15 mouse cellular contexts compared by ENCODE assay signal in genomic region chr1:172018336-172019311, GRCm38 (mm10). TPM values are rescaled to one million over a fixed set of nuclear protein-coding genes. Genes with fewer than 3 reads are reported as not detected.
A peak's percentile ranks its signal among the peaks of the same experiment; 100 is the strongest.
DNase-seq lines count a peak whose midpoint lies in the region; ATAC-seq and TF ChIP-seq lines count a peak whose summit lies in the region.
"Had no signal": no experiment of that assay in that cellular context is flagged by ENCODE, and none has a peak within 500 bp of the region (broad histone marks: within the 10 kb centered on the region; RNA-seq: fewer than 3 reads in every experiment).

No protein-coding gene starts in this region.

- DNase-seq in liver, embryonic 11.5 days (ENCODE audit: low spot score): no peak
- no peak for DNase-seq in liver, postnatal 0 days
- no peak for DNase-seq in midbrain, embryonic 10.5 days (ENCODE audit: low spot score)
- DNase-seq in heart, postnatal 14 days: no peak
- DNase-seq: cerebellum, adult 9-10 months; thymus, postnatal 36 days had no signal

- 85% methylated on average over 9 of the region's 9 CpGs for WGBS in liver, embryonic 11.5 days
- 75% methylated on average over 9 of the region's 9 CpGs for WGBS in liver, postnatal 0 days (ENCODE audit: insufficient replicate concordance)
- 75% methylated on average over 9 of the region's 9 CpGs for WGBS in forebrain, embryonic 16.5 days
- WGBS in midbrain, embryonic 10.5 days: 62% methylated on average over 9 of the region's 9 CpGs
- WGBS in stomach, embryonic 16.5 days: 88% methylated on average over 9 of the region's 9 CpGs
- WGBS in kidney, embryonic 15.5 days: 82% methylated on average over 9 of the region's 9 CpGs
- 81% methylated on average over 9 of the region's 9 CpGs for WGBS in heart, embryonic 11.5 days (ENCODE audit: insufficient replicate concordance)

- H3K4me1 ChIP-seq in liver, embryonic 11.5 days (replicated peaks; ENCODE audit: control insufficient read depth, insufficient read depth, low read length): peaks cover 4% of the 10 kb centered on the region; the same call in 1 of the 2 replicates
- H3K4me1 ChIP-seq in liver, postnatal 0 days (ENCODE audit: insufficient read depth): no peaks in the 10 kb centered on the region
- peaks cover 94% of the 10 kb centered on the region for H3K4me1 ChIP-seq in forebrain, embryonic 16.5 days (replicated peaks; ENCODE audit: control insufficient read depth, insufficient read depth, low read length)
- peaks cover 100% of the 10 kb centered on the region for H3K4me1 ChIP-seq in midbrain, embryonic 10.5 days
- peaks cover 45% of the 10 kb centered on the region for H3K4me1 ChIP-seq in stomach, embryonic 16.5 days (ENCODE audit: control insufficient read depth, insufficient read depth, low read length)
- H3K4me1 ChIP-seq in kidney, embryonic 15.5 days: peaks cover 77% of the 10 kb centered on the region
- peaks cover 13% of the 10 kb centered on the region for H3K4me1 ChIP-seq in heart, embryonic 11.5 days (ENCODE audit: control insufficient read depth, insufficient read depth, low read length)

- ATAC-seq in liver, embryonic 11.5 days (replicated peaks; ENCODE audit: low FRiP score): 0 out of 2 replicates have a peak, but pooled peaks have one; percentile 18
- no peak for ATAC-seq in liver, postnatal 0 days
- ATAC-seq in forebrain, embryonic 16.5 days: no peak
- peak; percentile 57; the same call in 1 of the 2 replicates for ATAC-seq in stomach, embryonic 16.5 days (ENCODE audit: insufficient read depth, low FRiP score)
- ATAC-seq in kidney, embryonic 15.5 days (replicated peaks; ENCODE audit: low FRiP score): no peak
- no peak for ATAC-seq in heart, embryonic 11.5 days (replicated peaks; ENCODE audit: insufficient number of reproducible peaks, low FRiP score, low TSS enrichment)
- ATAC-seq: Patski had no signal

- intact Hi-C loops in heart, postnatal 14 days (cut with DNase I): no loop called here

- H3K9ac ChIP-seq in liver, embryonic 11.5 days (ENCODE audit: low read depth, low read length): no peak overlapping the region
- H3K9ac ChIP-seq in liver, postnatal 0 days (replicated peaks): no peak overlapping the region
- H3K9ac ChIP-seq in forebrain, embryonic 16.5 days (replicated peaks; ENCODE audit: low read depth, low read length): no peak overlapping the region
- H3K9ac ChIP-seq in stomach, embryonic 16.5 days (ENCODE audit: low read length): no peak overlapping the region
- no peak overlapping the region for H3K9ac ChIP-seq in kidney, embryonic 15.5 days
- H3K9ac ChIP-seq in heart, embryonic 11.5 days (ENCODE audit: low read depth, low read length): no peak overlapping the region

- H3K27me3 ChIP-seq in liver, embryonic 11.5 days (replicated peaks; ENCODE audit: control insufficient read depth, insufficient read depth, low read length): no peaks in the 10 kb centered on the region
- H3K27me3 ChIP-seq in liver, postnatal 0 days (ENCODE audit: insufficient read depth, low read length): no peaks in the 10 kb centered on the region
- no peaks in the 10 kb centered on the region for H3K27me3 ChIP-seq in forebrain, embryonic 16.5 days (replicated peaks; ENCODE audit: control insufficient read depth, insufficient read depth, low read length)
- H3K27me3 ChIP-seq in midbrain, embryonic 10.5 days (ENCODE audit: low read depth, poor library complexity, severe bottlenecking): no peaks in the 10 kb centered on the region
- no peaks in the 10 kb centered on the region for H3K27me3 ChIP-seq in stomach, embryonic 16.5 days (ENCODE audit: control insufficient read depth, insufficient read depth, low read length)
- H3K27me3 ChIP-seq in kidney, embryonic 15.5 days: no peaks in the 10 kb centered on the region
- no peaks in the 10 kb centered on the region for H3K27me3 ChIP-seq in heart, embryonic 11.5 days (ENCODE audit: control insufficient read depth, insufficient read depth, low read length)
- H3K27me3 ChIP-seq: limb, embryonic 13.5 days; Patski had no signal

- no peak overlapping the region for H3K4me2 ChIP-seq in liver, embryonic 11.5 days
- no peak overlapping the region for H3K4me2 ChIP-seq in liver, postnatal 0 days (ENCODE audit: low read depth, low read length)
- no peak overlapping the region for H3K4me2 ChIP-seq in forebrain, embryonic 16.5 days (ENCODE audit: low read length)
- H3K4me2 ChIP-seq in stomach, embryonic 16.5 days (ENCODE audit: low read depth, low read length): no peak overlapping the region
- H3K4me2 ChIP-seq in kidney, embryonic 15.5 days: no peak overlapping the region
- H3K4me2 ChIP-seq in heart, embryonic 11.5 days: no peak overlapping the region
- H3K4me2 ChIP-seq: limb, embryonic 13.5 days had no signal

- no peak for TF ChIP-seq CTCF in liver, postnatal 0 days (IDR thresholded peaks at IDR 0.05; ENCODE audit: low read depth)

- no peak for TF ChIP-seq EP300 in liver, postnatal 0 days (IDR thresholded peaks at IDR 0.05; ENCODE audit: low read depth)

- H3K27ac ChIP-seq in liver, embryonic 11.5 days (ENCODE audit: low read depth, low read length): no peak overlapping the region
- H3K27ac ChIP-seq in liver, postnatal 0 days (ENCODE audit: low read depth): no peak overlapping the region
- H3K27ac ChIP-seq in forebrain, embryonic 16.5 days (ENCODE audit: low read length): peak overlapping the region; percentile 21; the same call in 1 of the 2 replicates
- peak overlapping the region; percentile 95 for H3K27ac ChIP-seq in midbrain, embryonic 10.5 days (replicated peaks)
- peak overlapping the region; percentile 7; the same call in 1 of the 2 replicates for H3K27ac ChIP-seq in stomach, embryonic 16.5 days (ENCODE audit: low read length)
- no peak overlapping the region for H3K27ac ChIP-seq in kidney, embryonic 15.5 days
- H3K27ac ChIP-seq in heart, embryonic 11.5 days (ENCODE audit: low read depth, low read length): no peak overlapping the region
- H3K27ac ChIP-seq: macrophage had no signal

- no peaks in the 10 kb centered on the region; the same call in 1 of the 2 replicates for H3K36me3 ChIP-seq in liver, embryonic 11.5 days (ENCODE audit: control insufficient read depth, insufficient read depth, low read length)
- no peaks in the 10 kb centered on the region for H3K36me3 ChIP-seq in liver, postnatal 0 days (replicated peaks; ENCODE audit: insufficient read depth, low read length)
- H3K36me3 ChIP-seq in forebrain, embryonic 16.5 days (ENCODE audit: control insufficient read depth, insufficient read depth): no peaks in the 10 kb centered on the region
- peaks cover 54% of the 10 kb centered on the region for H3K36me3 ChIP-seq in midbrain, embryonic 10.5 days
- no peaks in the 10 kb centered on the region for H3K36me3 ChIP-seq in stomach, embryonic 16.5 days (ENCODE audit: control insufficient read depth, insufficient read depth, low read length)
- H3K36me3 ChIP-seq in kidney, embryonic 15.5 days: peaks cover under 1% of the 10 kb centered on the region; the same call in 1 of the 2 replicates
- no peaks in the 10 kb centered on the region for H3K36me3 ChIP-seq in heart, embryonic 11.5 days (ENCODE audit: control insufficient read depth, insufficient read depth, low read length)

- no peaks in the 10 kb centered on the region for H3K9me3 ChIP-seq in liver, embryonic 11.5 days (ENCODE audit: control insufficient read depth, low read length)
- H3K9me3 ChIP-seq in liver, postnatal 0 days (ENCODE audit: low read length): no peaks in the 10 kb centered on the region
- no peaks in the 10 kb centered on the region for H3K9me3 ChIP-seq in forebrain, embryonic 16.5 days (ENCODE audit: control insufficient read depth, low read length)
- no peaks in the 10 kb centered on the region for H3K9me3 ChIP-seq in midbrain, embryonic 10.5 days (replicated peaks)
- no peaks in the 10 kb centered on the region for H3K9me3 ChIP-seq in stomach, embryonic 16.5 days (replicated peaks; ENCODE audit: control insufficient read depth, low read length)
- H3K9me3 ChIP-seq in kidney, embryonic 15.5 days (replicated peaks): no peaks in the 10 kb centered on the region
- H3K9me3 ChIP-seq in heart, embryonic 11.5 days (replicated peaks; ENCODE audit: control insufficient read depth, low read length): no peaks in the 10 kb centered on the region
- H3K9me3 ChIP-seq: limb, embryonic 13.5 days had no signal

- no peak overlapping the region for H3K4me3 ChIP-seq in liver, embryonic 11.5 days (ENCODE audit: low read depth, low read length)
- no peak overlapping the region for H3K4me3 ChIP-seq in liver, postnatal 0 days (ENCODE audit: low read depth, low read length)
- no peak overlapping the region for H3K4me3 ChIP-seq in forebrain, embryonic 16.5 days (replicated peaks; ENCODE audit: low read length)
- H3K4me3 ChIP-seq in midbrain, embryonic 10.5 days: peak overlapping the region; percentile 52
- H3K4me3 ChIP-seq in stomach, embryonic 16.5 days (replicated peaks; ENCODE audit: low read length): no peak overlapping the region
- no peak overlapping the region for H3K4me3 ChIP-seq in kidney, embryonic 15.5 days (replicated peaks)
- H3K4me3 ChIP-seq in heart, embryonic 11.5 days (ENCODE audit: low read depth, low read length): no peak overlapping the region
- H3K4me3 ChIP-seq: limb, embryonic 13.5 days had no signal

RNA-seq across cellular contexts. Expression of gene Vangl2, which starts 9.6 kb away (rescaled TPM):
- polyA plus RNA-seq in liver, embryonic 11.5 days (2014; fragmentation: Nextera tagmentation; extraction: Ambion mirVana): 5.4 and 6.2 TPM in 2 replicates
- polyA plus RNA-seq in liver, postnatal 0 days (2015; fragmentation: Nextera tagmentation; extraction: Ambion mirVana): 0.71 and 0.78 TPM in 2 replicates
- 40.5 and 42.7 TPM in 2 replicates for polyA plus RNA-seq in forebrain, embryonic 16.5 days (2015; fragmentation: Nextera tagmentation; extraction: Ambion mirVana)
- polyA plus RNA-seq in midbrain, embryonic 10.5 days (2016; fragmentation: Nextera tagmentation; extraction: Ambion mirVana): 49.1 and 55.4 TPM in 2 replicates
- polyA plus RNA-seq in stomach, embryonic 16.5 days (2015; fragmentation: Nextera tagmentation; extraction: Ambion mirVana): 9.7 and 10.6 TPM in 2 replicates
- 1 to 10 TPM; 4.3 to 5.9 TPM for total RNA-seq in heart, postnatal 14 days (2021)
- polyA plus RNA-seq in kidney, embryonic 15.5 days (2015; fragmentation: Nextera tagmentation; extraction: Ambion mirVana): 17.3 and 17.6 TPM in 2 replicates
- 10.4 and 10.9 TPM in 2 replicates for polyA plus RNA-seq in heart, embryonic 11.5 days (2014; fragmentation: Nextera tagmentation; extraction: Ambion mirVana)

RNA-seq across cellular contexts. Expression of gene Nhlh1, which starts 38.7 kb away (rescaled TPM):
- 0.11 TPM in 1 of 2 replicates, not detected in the other for polyA plus RNA-seq in liver, embryonic 11.5 days (2014; fragmentation: Nextera tagmentation; extraction: Ambion mirVana)
- not detected in 2 replicates for polyA plus RNA-seq in liver, postnatal 0 days (2015; fragmentation: Nextera tagmentation; extraction: Ambion mirVana)
- 2.0 TPM in 2 replicates for polyA plus RNA-seq in forebrain, embryonic 16.5 days (2015; fragmentation: Nextera tagmentation; extraction: Ambion mirVana)
- 5.5 and 6.9 TPM in 2 replicates for polyA plus RNA-seq in midbrain, embryonic 10.5 days (2016; fragmentation: Nextera tagmentation; extraction: Ambion mirVana)
- polyA plus RNA-seq in stomach, embryonic 16.5 days (2015; fragmentation: Nextera tagmentation; extraction: Ambion mirVana): not detected in 2 replicates
- not detected for total RNA-seq in heart, postnatal 14 days (2021)
- not detected in 2 replicates for polyA plus RNA-seq in kidney, embryonic 15.5 days (2015; fragmentation: Nextera tagmentation; extraction: Ambion mirVana)
- not detected in 2 replicates for polyA plus RNA-seq in heart, embryonic 11.5 days (2014; fragmentation: Nextera tagmentation; extraction: Ambion mirVana)
- total RNA-seq: gastrocnemius, postnatal 4 days had no signal
- polyA plus RNA-seq: C2C12; limb, embryonic 13.5 days; macrophage; Patski had no signal

Comparison
In these comparisons a context has a peak if more than half of its experiments do, and no peak if none do; other contexts are left out.
1. ATAC-seq: peak in liver, embryonic 11.5 days (single experiment) and stomach, embryonic 16.5 days (single experiment); none in liver, postnatal 0 days (single experiment), forebrain, embryonic 16.5 days (single experiment), kidney, embryonic 15.5 days (single experiment) and heart, embryonic 11.5 days (single experiment).
2. H3K27ac ChIP-seq: peak in forebrain, embryonic 16.5 days (single experiment), midbrain, embryonic 10.5 days (single experiment) and stomach, embryonic 16.5 days (single experiment); none in liver, embryonic 11.5 days (single experiment), liver, postnatal 0 days (single experiment), kidney, embryonic 15.5 days (single experiment) and heart, embryonic 11.5 days (single experiment).